Mouse (Mus musculus): ENCODE measurements around the gene Kazn. TPM values are rescaled to one million over a fixed set of nuclear protein-coding genes. Genes with fewer than 3 reads are reported as not detected.

The Kazn gene
- polyA plus RNA-seq, 1 experiment: 17.0 TPM

- Histone ChIP-seq H3K27ac (ENCODE audit: control insufficient read depth, insufficient read depth, low read length) (peak overlapping the region; percentile 24; the same call in 1 of the 2 replicates), H3K36me3 (ENCODE audit: control insufficient read depth, insufficient read depth, low read length) (no peaks in the 10 kb centered on the region), H3K4me3 (ENCODE audit: control insufficient read depth, insufficient read depth, low read length) (no peak overlapping the region), H3K27me3 (ENCODE audit: control insufficient read depth, insufficient read depth, low read length) (no peaks in the 10 kb centered on the region), H3K4me1 (replicated peaks; ENCODE audit: control insufficient read depth, insufficient read depth, low read length) (peaks cover 28% of the 10 kb centered on the region)
- 18% methylated on average over 18 of the region's 18 CpGs for WGBS
- TF ChIP-seq CTCF (IDR thresholded peaks at IDR 0.05; ENCODE audit: borderline replicate concordance, control insufficient read depth, extremely low read depth, insufficient read depth, low read length, poor library complexity) (no peak), POLR2A (IDR thresholded peaks at IDR 0.05; ENCODE audit: control insufficient read depth, extremely low read depth, insufficient read depth, low read length, poor library complexity) (no peak)
- DNase-seq: no peak
These were observed 161.5 kb downstream of the Kazn start for GRCm38 (mm10) chr4:142077572-142078271.

- no peak for DNase-seq
- Histone ChIP-seq H3K4me1 (replicated peaks; ENCODE audit: control insufficient read depth, insufficient read depth, low read length) (peaks cover 28% of the 10 kb centered on the region), H3K27me3 (ENCODE audit: control insufficient read depth, insufficient read depth, low read length) (no peaks in the 10 kb centered on the region), H3K4me3 (ENCODE audit: control insufficient read depth, insufficient read depth, low read length) (no peak overlapping the region), H3K27ac (ENCODE audit: control insufficient read depth, insufficient read depth, low read length) (no peak overlapping the region), H3K36me3 (ENCODE audit: control insufficient read depth, insufficient read depth, low read length) (no peaks in the 10 kb centered on the region)
- no peak for TF ChIP-seq CTCF (IDR thresholded peaks at IDR 0.05; ENCODE audit: borderline replicate concordance, control insufficient read depth, extremely low read depth, insufficient read depth, low read length, poor library complexity)
- no peak for TF ChIP-seq POLR2A (IDR thresholded peaks at IDR 0.05; ENCODE audit: control insufficient read depth, extremely low read depth, insufficient read depth, low read length, poor library complexity)
- 6% methylated on average over 1 of the region's 1 CpGs for WGBS
These were observed 162.3 kb downstream of the Kazn start for GRCm38 (mm10) chr4:142076883-142077282.

DNA sequence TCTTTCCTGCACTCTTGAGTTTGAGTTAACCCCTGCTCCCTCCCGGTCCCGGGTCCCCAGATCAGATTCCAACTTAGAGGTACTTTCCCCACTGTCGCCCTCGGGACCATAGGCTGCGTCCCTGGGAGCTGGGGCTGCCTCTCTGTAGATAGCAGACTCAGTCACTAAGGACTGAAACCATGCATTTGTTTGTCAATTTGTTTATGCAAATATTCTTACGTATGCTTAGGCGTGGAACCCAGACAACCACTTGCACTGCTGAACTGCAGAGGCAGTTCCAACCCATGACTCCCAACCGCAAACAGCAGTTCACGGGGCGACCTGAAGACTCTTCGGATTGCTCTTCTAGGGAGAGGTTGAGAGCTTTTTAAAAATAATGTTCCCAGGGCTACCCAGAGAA lies 163.3 kb downstream of the Kazn start:
- WGBS: 90% methylated on average over 11 of the region's 11 CpGs
- H3K27ac ChIP-seq (ENCODE audit: control insufficient read depth, insufficient read depth, low read length): no peak overlapping the region
- no peaks in the 10 kb centered on the region for H3K27me3 ChIP-seq (ENCODE audit: control insufficient read depth, insufficient read depth, low read length)
- H3K4me3 ChIP-seq (ENCODE audit: control insufficient read depth, insufficient read depth, low read length): no peak overlapping the region
- H3K4me1 ChIP-seq (replicated peaks; ENCODE audit: control insufficient read depth, insufficient read depth, low read length): peaks cover 27% of the 10 kb centered on the region
- no peak for DNase-seq
- no peaks in the 10 kb centered on the region for H3K36me3 ChIP-seq (ENCODE audit: control insufficient read depth, insufficient read depth, low read length)
- TF ChIP-seq CTCF (IDR thresholded peaks at IDR 0.05; ENCODE audit: borderline replicate concordance, control insufficient read depth, extremely low read depth, insufficient read depth, low read length, poor library complexity): no peak

- H3K36me3 ChIP-seq (ENCODE audit: control insufficient read depth, insufficient read depth, low read length): no peaks in the 10 kb centered on the region
- no peak for DNase-seq
- TF ChIP-seq POLR2A (IDR thresholded peaks at IDR 0.05; ENCODE audit: control insufficient read depth, extremely low read depth, insufficient read depth, low read length, poor library complexity): no peak
- no peak for TF ChIP-seq CTCF (IDR thresholded peaks at IDR 0.05; ENCODE audit: borderline replicate concordance, control insufficient read depth, extremely low read depth, insufficient read depth, low read length, poor library complexity)
- H3K4me1 ChIP-seq (replicated peaks; ENCODE audit: control insufficient read depth, insufficient read depth, low read length): peaks cover 13% of the 10 kb centered on the region
- no peak overlapping the region for H3K4me3 ChIP-seq (ENCODE audit: control insufficient read depth, insufficient read depth, low read length)
- H3K27ac ChIP-seq (ENCODE audit: control insufficient read depth, insufficient read depth, low read length): no peak overlapping the region
- H3K27me3 ChIP-seq (ENCODE audit: control insufficient read depth, insufficient read depth, low read length): no peaks in the 10 kb centered on the region
- WGBS: 35% methylated on average over 13 of the region's 13 CpGs
These were observed 165.0 kb downstream of the Kazn start for GRCm38 (mm10) chr4:142074060-142074732.

- Histone ChIP-seq H3K27ac (ENCODE audit: control insufficient read depth, insufficient read depth, low read length) (no peak overlapping the region), H3K4me1 (replicated peaks; ENCODE audit: control insufficient read depth, insufficient read depth, low read length) (no peaks in the 10 kb centered on the region), H3K36me3 (ENCODE audit: control insufficient read depth, insufficient read depth, low read length) (no peaks in the 10 kb centered on the region), H3K27me3 (ENCODE audit: control insufficient read depth, insufficient read depth, low read length) (no peaks in the 10 kb centered on the region), H3K4me3 (ENCODE audit: control insufficient read depth, insufficient read depth, low read length) (no peak overlapping the region)
- WGBS: 45% methylated on average over 18 of the region's 18 CpGs
- DNase-seq: no peak
- TF ChIP-seq CTCF (IDR thresholded peaks at IDR 0.05; ENCODE audit: borderline replicate concordance, control insufficient read depth, extremely low read depth, insufficient read depth, low read length, poor library complexity) (no peak), POLR2A (IDR thresholded peaks at IDR 0.05; ENCODE audit: control insufficient read depth, extremely low read depth, insufficient read depth, low read length, poor library complexity) (no peak)
These were observed 167.8 kb downstream of the Kazn start for GRCm38 (mm10) chr4:142071243-142071991.

- no peak for DNase-seq
- Histone ChIP-seq H3K27ac (ENCODE audit: control insufficient read depth, insufficient read depth, low read length) (no peak overlapping the region), H3K27me3 (ENCODE audit: control insufficient read depth, insufficient read depth, low read length) (no peaks in the 10 kb centered on the region), H3K4me3 (ENCODE audit: control insufficient read depth, insufficient read depth, low read length) (no peak overlapping the region), H3K4me1 (replicated peaks; ENCODE audit: control insufficient read depth, insufficient read depth, low read length) (no peaks in the 10 kb centered on the region), H3K36me3 (ENCODE audit: control insufficient read depth, insufficient read depth, low read length) (no peaks in the 10 kb centered on the region)
- 56% methylated on average over 8 of the region's 8 CpGs for WGBS
- TF ChIP-seq POLR2A (IDR thresholded peaks at IDR 0.05; ENCODE audit: control insufficient read depth, extremely low read depth, insufficient read depth, low read length, poor library complexity) (no peak), CTCF (IDR thresholded peaks at IDR 0.05; ENCODE audit: borderline replicate concordance, control insufficient read depth, extremely low read depth, insufficient read depth, low read length, poor library complexity) (no peak)
These were observed 168.4 kb downstream of the Kazn start for GRCm38 (mm10) chr4:142070840-142071239.
